Mouse (Mus musculus) bone marrow macrophage, adult 2 months (primary cell): Measurements from ENCODE around the gene Egln1.

ENCODE experiments used
- CTCF ChIP-seq: IDR thresholded peaks from 2 replicates; pipeline ENCODE4 v1.5.1; 2012; ENCODE audit warnings: low read depth, mild to moderate bottlenecking, low read length, moderate library complexity
- POLR2A ChIP-seq: IDR thresholded peaks from 2 replicates; pipeline ENCODE4 v1.6.1; 2012; ENCODE audit warnings: mild to moderate bottlenecking, low read depth, low read length, borderline replicate concordance

GRCm38 (mm10) chr8:124872081-124872480, 77.0 kb downstream of the Egln1 start:
- TF ChIP-seq POLR2A (no peak), CTCF (no peak)
